In the genomic region with DNA sequence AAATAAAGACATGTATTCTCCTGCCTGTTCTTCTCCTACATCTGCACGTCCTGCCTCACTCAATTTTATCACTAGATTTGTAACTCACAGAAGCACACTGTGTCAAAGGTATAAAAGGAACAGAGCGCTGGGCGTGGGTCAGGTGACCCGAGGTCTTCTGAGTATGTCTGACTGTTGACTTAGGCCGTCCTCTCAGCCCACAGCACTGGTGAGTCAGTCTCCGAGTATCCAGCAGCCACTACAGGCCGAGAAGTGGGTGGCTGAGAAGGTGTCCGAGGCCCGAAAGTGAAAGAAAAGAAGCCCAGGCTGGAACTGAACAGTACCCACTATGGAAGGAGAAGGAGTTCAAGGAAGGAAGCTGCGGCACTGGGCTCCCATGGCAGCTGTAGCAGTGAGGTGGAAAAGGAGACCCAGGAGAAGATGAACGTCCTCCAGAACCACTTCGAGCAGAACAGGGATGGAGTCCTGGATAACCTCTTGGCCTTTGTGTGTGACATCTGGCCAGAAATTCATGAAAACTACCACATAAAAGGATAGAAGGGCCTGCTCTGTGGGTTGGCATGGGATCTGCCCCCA, we compare ENCODE assay signal across 20 mouse cellular contexts. TPM values are rescaled to one million over a fixed set of nuclear protein-coding genes. Genes with fewer than 3 reads are reported as not detected.
DNase-seq lines count a peak whose midpoint lies in the region; ATAC-seq and TF ChIP-seq lines count a peak whose summit lies in the region.
"Had no signal": no experiment of that assay in that cellular context is flagged by ENCODE, and none has a peak within 500 bp of the region (broad histone marks: within the 10 kb centered on the region; RNA-seq: fewer than 3 reads in every experiment).

No protein-coding gene starts in this region.

- 0 out of 2 replicates have a peak overlapping the region, but pooled peaks have one; percentile 2 for H3K4me2 ChIP-seq in lung, postnatal 0 days (replicated peaks; ENCODE audit: low read depth, low read length)
- H3K4me2 ChIP-seq in stomach, postnatal 0 days (replicated peaks; ENCODE audit: low read depth) = no peak overlapping the region
- H3K4me2 ChIP-seq: hindbrain, embryonic 12.5 days; limb, embryonic 15.5 days; midbrain, embryonic 11.5 days; neural tube, embryonic 13.5 days had no signal

- no peaks in the 10 kb centered on the region for H3K4me1 ChIP-seq in lung, postnatal 0 days (ENCODE audit: insufficient read depth, low read depth, low read length)
- no peaks in the 10 kb centered on the region for H3K4me1 ChIP-seq in stomach, postnatal 0 days (replicated peaks; ENCODE audit: control insufficient read depth, insufficient read depth)
- H3K4me1 ChIP-seq: forebrain, embryonic 10.5 days; hindbrain, embryonic 12.5 days; limb, embryonic 15.5 days; neural tube, embryonic 13.5 days had no signal

- peaks cover 15% of the 10 kb centered on the region; the same call in 1 of the 2 replicates for H3K36me3 ChIP-seq in lung, postnatal 0 days (ENCODE audit: insufficient read depth, low read length)
- peaks cover 8% of the 10 kb centered on the region; the same call in 1 of the 2 replicates for H3K36me3 ChIP-seq in stomach, postnatal 0 days (ENCODE audit: control insufficient read depth, insufficient read depth, low read length)

- no peak for TF ChIP-seq CTCF in lung, postnatal 0 days (IDR thresholded peaks at IDR 0.05)
- no peak for TF ChIP-seq CTCF in stomach, postnatal 0 days (IDR thresholded peaks at IDR 0.05; ENCODE audit: low read depth)

- H3K4me3 ChIP-seq in lung, postnatal 0 days (ENCODE audit: low read depth, low read length) = no peak overlapping the region
- no peak overlapping the region for H3K4me3 ChIP-seq in stomach, postnatal 0 days (ENCODE audit: low read depth, low read length)
- H3K4me3 ChIP-seq: forebrain, embryonic 10.5 days; hindbrain, embryonic 12.5 days; limb, embryonic 15.5 days; neural tube, embryonic 13.5 days had no signal

- WGBS in lung, postnatal 0 days = 60% methylated on average over 12 of the region's 12 CpGs
- 63% methylated on average over 12 of the region's 12 CpGs for WGBS in stomach, postnatal 0 days

- peak; percentile 27 for DNase-seq in urinary bladder, postnatal 14 days (ENCODE audit: low spot score)
- DNase-seq in urinary bladder, adult 2 months (ENCODE audit: low spot score) = no peak
- peak; percentile 73 for DNase-seq in adipocyte (ENCODE audit: low spot score)
- peak; percentile 88 for DNase-seq in lung, postnatal 0 days (ENCODE audit: low spot score)
- DNase-seq in stomach, postnatal 0 days (ENCODE audit: low spot score) = peak; percentile 53
- DNase-seq in left cerebral cortex, postnatal 4 days = no peak
- no peak for DNase-seq in adrenal gland, postnatal 36 days
- no peak for DNase-seq in left cerebral cortex, postnatal 36 days (ENCODE audit: low spot score in 2 of 2)
- DNase-seq: cerebellum, adult 9-11 months; gastrocnemius, postnatal 14 days; kidney, postnatal 36 days; liver, postnatal 0 days; right cerebral cortex, postnatal 4 days; thymus, adult 2 months had no signal

- H3K9me3 ChIP-seq in lung, postnatal 0 days (ENCODE audit: low read length) = no peaks in the 10 kb centered on the region
- no peaks in the 10 kb centered on the region for H3K9me3 ChIP-seq in stomach, postnatal 0 days (ENCODE audit: control insufficient read depth, low read length)
- H3K9me3 ChIP-seq: forebrain, embryonic 10.5 days; hindbrain, embryonic 12.5 days; limb, embryonic 15.5 days; neural tube, embryonic 13.5 days had no signal

- H3K9ac ChIP-seq in lung, postnatal 0 days (replicated peaks; ENCODE audit: low read depth) = no peak overlapping the region
- H3K9ac ChIP-seq in stomach, postnatal 0 days (ENCODE audit: low read length) = no peak overlapping the region
- H3K9ac ChIP-seq: hindbrain, embryonic 12.5 days; limb, embryonic 15.5 days; liver, postnatal 0 days; neural tube, embryonic 13.5 days had no signal

- peak; percentile 100 for ATAC-seq in lung, postnatal 0 days
- peak; percentile 99 for ATAC-seq in stomach, postnatal 0 days (ENCODE audit: low FRiP score, low TSS enrichment)
- ATAC-seq: activated CD4-positive, CD25-positive, alpha-beta regulatory T cell, adult 4 months; liver, postnatal 0 days had no signal

- peak; percentile 86 for TF ChIP-seq EP300 in lung, postnatal 0 days (IDR thresholded peaks at IDR 0.05)
- no peak for TF ChIP-seq EP300 in stomach, postnatal 0 days (optimal IDR thresholded peaks at IDR 0.05)

- intact Hi-C loops in left cerebral cortex, postnatal 4 days (cut with DNase I) = no loop called here
- intact Hi-C loops in left cerebral cortex, postnatal 36 days (cut with DNase I) = no loop called here

- H3K27me3 ChIP-seq in lung, postnatal 0 days (replicated peaks; ENCODE audit: insufficient read depth, low read length) = no peaks in the 10 kb centered on the region
- no peaks in the 10 kb centered on the region for H3K27me3 ChIP-seq in stomach, postnatal 0 days (ENCODE audit: control insufficient read depth, insufficient read depth, low read length)
- H3K27me3 ChIP-seq: hindbrain, embryonic 12.5 days; limb, embryonic 15.5 days; neural tube, embryonic 13.5 days had no signal

- peak overlapping the region; percentile 69 for H3K27ac ChIP-seq in lung, postnatal 0 days (ENCODE audit: low read length)
- H3K27ac ChIP-seq in stomach, postnatal 0 days (replicated peaks) = no peak overlapping the region
- H3K27ac ChIP-seq: forebrain, embryonic 10.5 days; hindbrain, embryonic 12.5 days; limb, embryonic 15.5 days; neural tube, embryonic 13.5 days had no signal

RNA-seq across cellular contexts. Expression of a gene that starts 11.9 kb away (rescaled TPM):
- 9.0 and 10.8 TPM in 2 replicates for polyA plus RNA-seq in urinary bladder, adult 2 months (2012; rRNA removed)
- 7.1 and 7.6 TPM in 2 replicates for polyA plus RNA-seq in lung, postnatal 0 days (2015; fragmentation: Nextera tagmentation; extraction: Ambion mirVana)
- 13.1 and 13.6 TPM in 2 replicates for polyA plus RNA-seq in stomach, postnatal 0 days (2015; fragmentation: Nextera tagmentation; extraction: Ambion mirVana)
- 10 to 100 TPM; 14.5 to 15.9 TPM for total RNA-seq in left cerebral cortex, postnatal 4 days (2021)
- 1 to 10 TPM; 5.6 to 5.8 TPM for total RNA-seq in adrenal gland, postnatal 36 days (2021)
- total RNA-seq in left cerebral cortex, postnatal 36 days (2021) = 1 to 10 TPM; 6.3 to 7.1 TPM

Comparison
In these comparisons a context has a peak if more than half of its experiments do, and no peak if none do; other contexts are left out.
1. DNase-seq: peak in urinary bladder, postnatal 14 days (single experiment), adipocyte (single experiment), lung, postnatal 0 days (single experiment) and stomach, postnatal 0 days (single experiment); none in urinary bladder, adult 2 months (single experiment), left cerebral cortex, postnatal 4 days (single experiment), adrenal gland, postnatal 36 days (0 of 2) and left cerebral cortex, postnatal 36 days (0 of 2).